Mouse (Mus musculus): ENCODE results near the gene Arl5c.

GRCm38 (mm10) chr11:97970771-97971170 is 25.2 kb downstream of the Arl5c start:
- no peak for TF ChIP-seq POLR2A (IDR thresholded peaks at IDR 0.05; ENCODE audit: low read depth, low read length)
- no peak for TF ChIP-seq CTCF (IDR thresholded peaks at IDR 0.05; ENCODE audit: extremely low read depth, insufficient read depth, insufficient read length, insufficient replicate concordance)
